Mouse (Mus musculus) adrenal gland, postnatal 25 days (tissue): ENCODE results near the gene Wdr90. TPM values are rescaled to one million over a fixed set of nuclear protein-coding genes. Genes with fewer than 3 reads are reported as not detected.

ENCODE experiments used
- DNase-seq: peaks from one replicate; pipeline ENCODE4 v3.0.0; 2021; ENCODE audit warnings: mixed read lengths
- long read RNA-seq: library from polyadenylated mRNA; stranded (forward); transcript quantifications from one replicate; pipeline ENCODE4 v2.0.0, GENCODE M21; 2021
- total RNA-seq: library from RNA; stranded (reverse); gene quantifications from 2 replicates; pipeline ENCODE4 v1.2.3, GENCODE M21; 2021

Wdr90 gene
- 26.7 and 28.0 TPM in 2 replicates for total RNA-seq
- long read RNA-seq, partial matches to known transcripts: 5 of 7 reads
- long read RNA-seq, other reads (novel, unspliced or antisense): 2 of 7 reads

DNA sequence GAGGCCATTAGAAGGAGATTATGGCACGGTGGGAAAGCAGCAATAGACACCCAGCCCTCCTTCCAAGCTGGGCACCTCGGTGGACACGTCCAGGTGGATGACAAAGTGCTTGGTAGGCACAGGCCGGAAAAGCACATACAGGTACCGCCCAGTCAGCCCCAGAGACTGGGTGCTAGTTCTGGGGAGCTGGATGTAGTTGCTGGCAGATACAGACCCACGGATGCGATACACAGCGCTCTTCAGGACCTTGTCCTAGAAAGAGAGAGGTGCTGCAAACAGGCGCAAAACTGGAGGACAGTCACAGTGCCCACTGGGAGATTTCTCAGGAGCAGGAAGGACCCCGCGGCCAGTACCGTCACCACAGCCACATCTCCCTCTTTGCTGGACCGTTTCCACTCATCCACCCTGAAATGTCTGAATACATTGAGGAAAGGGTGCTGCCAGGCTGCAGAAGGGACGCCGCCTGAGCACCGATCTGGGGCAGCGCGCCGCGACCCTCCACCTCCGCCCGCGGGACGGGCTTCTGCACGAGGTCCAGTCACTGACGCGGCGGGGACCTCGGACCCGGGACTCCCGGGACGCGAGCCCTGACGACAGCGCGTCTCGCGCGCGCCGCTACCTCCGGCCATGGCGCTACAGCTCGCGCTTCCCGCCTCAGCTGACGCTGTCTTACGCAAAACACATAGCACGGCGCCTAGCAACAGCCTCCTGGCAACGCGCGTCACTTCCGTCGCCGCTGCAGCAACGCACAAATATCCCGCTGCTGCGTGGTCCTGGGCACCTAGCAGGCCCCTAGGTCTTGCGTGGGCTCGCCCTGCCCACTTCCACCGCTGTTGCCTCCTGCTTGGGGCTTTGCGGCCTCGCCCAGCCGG lies at the start of gene Wdr90:
Gene Wdr90 (minus strand): TSS at position 670 of the 872 bp plus-strand sequence.
- peak; percentile 91 for DNase-seq

DNA sequence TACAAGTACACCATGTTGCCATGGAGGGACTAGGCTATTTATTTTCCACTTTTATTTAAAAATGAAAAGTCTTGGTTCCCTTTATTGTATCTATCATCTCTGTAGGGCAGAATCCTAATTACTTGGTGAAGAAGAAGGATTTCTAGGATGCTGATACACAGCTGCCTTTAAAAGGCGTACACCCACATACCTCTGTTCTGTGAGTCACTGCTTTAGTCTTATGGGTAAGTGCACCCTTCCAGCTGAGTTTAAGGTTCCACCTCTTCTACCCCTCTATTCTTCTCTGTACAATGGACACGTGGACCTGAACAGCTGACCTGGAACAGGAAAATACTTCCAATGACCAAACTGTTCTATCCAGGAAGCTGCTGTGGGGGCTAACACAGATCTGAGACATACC lies 46.3 kb upstream of the Wdr90 start:
- no peak for DNase-seq

- DNase-seq: no peak
These were observed 41.8 kb upstream of the Wdr90 start for GRCm38 (mm10) chr17:25903061-25903460.

DNA sequence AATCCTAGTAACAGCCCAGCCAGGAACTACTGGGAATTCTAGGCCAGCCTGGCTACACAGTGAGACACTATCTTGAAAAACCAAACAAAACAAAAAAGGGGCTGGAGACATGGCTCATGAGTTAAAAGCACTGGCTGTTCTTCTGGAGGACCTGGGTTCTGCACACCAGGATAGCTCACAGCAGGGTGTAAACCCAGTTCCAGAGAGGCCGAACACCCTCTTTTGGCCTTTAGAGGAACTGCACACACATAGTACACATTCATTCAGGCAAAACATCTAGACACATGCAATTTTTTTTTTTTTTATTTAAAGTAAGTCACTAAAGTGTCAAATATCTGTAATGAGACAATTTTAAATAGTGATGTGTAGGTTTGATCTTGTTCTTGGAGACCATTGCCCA lies 38.9 kb upstream of the Wdr90 start:
- DNase-seq: no peak

DNA sequence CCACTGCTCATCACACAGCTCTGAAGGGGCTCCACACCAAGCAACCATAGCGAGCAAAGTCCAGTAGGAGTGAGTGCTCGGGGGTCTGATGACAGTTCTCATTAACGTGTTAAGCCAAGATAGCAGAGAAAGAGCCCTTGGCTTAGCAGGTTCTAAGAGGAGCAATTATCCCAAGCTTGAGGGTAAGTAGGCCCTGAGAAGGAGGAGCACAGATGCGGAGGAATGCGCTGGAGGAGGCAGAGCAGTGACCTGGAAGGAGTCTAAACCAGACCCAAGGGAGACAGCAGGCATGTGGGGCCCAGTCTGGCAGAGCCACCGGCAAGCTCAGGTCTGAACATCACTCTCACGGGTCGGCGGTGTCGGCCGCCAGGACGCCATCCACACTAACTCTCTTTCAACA lies 34.6 kb upstream of the Wdr90 start:
- no peak for DNase-seq

DNA sequence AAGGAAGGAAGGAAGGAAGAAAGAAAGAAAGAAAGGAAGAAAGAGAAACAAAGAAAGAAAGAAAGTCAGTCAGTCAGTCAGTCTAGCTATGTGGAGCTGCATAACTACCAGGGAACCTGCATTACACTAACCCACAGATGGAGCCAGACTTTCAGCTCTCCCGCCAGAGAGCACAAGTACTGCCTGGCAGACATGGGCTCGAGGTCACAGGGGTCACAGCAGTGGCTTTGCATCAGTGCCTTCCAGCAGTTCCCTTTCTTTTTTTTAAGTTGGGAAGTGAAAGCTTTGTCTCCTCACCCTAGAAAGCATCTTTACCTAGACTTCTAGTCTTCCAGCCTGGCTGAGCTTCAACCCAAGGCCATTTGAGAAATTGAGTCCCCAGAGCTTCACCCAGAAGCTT lies 34.1 kb upstream of the Wdr90 start:
- no peak for DNase-seq

DNA sequence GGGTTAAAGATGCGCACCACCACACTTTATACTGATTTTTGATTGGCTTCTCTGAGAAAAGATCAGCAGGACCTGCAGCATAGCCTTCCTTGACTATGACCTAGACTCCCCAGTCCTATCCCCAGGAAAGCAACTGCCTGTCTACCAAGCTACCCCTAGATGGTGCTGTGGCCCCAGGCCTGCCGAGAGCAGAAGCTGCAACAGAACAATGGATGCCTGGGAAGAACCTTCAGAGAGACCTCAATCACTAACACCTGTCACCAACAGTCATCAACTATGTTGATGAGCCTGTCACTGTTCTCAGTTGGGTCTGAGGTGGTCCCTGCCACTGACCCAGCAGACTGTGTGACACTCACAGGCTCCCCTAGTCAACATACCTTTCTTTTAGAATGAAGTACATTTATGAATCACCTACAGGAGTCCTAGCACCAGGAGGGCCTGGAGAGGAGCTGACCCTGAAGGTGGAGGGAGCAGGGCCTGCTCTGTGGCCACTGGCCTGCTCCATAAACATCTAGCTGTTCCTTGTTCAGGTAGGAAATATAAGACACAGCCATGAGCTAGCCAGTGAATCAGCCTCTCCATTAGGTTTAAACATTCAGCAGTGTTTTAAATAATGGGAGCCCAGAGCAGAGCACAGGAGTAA lies 32.8 kb upstream of the Wdr90 start:
- DNase-seq: peak; percentile 76

DNA sequence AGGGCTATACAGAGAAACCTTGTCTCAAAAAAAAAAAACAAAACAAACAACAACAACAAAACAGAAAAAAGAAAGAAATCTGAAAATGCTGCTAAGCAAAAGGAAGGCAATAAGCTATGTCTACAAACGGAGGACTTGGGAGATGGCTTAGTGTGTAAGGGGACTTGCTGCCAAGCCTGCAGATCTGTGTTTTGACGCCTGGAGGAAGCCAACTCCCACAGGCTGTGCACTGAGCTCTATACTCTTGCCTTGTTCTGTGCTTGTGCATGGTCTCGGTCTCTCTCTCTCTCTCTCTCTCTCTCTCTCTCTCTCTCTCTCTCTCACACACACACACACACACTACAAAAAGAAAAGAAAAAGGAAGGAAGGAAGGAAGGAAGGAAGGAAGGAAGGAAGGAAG lies 27.5 kb upstream of the Wdr90 start:
- DNase-seq: no peak

- no peak for DNase-seq
These were observed 26.2 kb upstream of the Wdr90 start for GRCm38 (mm10) chr17:25887467-25887866.

DNA sequence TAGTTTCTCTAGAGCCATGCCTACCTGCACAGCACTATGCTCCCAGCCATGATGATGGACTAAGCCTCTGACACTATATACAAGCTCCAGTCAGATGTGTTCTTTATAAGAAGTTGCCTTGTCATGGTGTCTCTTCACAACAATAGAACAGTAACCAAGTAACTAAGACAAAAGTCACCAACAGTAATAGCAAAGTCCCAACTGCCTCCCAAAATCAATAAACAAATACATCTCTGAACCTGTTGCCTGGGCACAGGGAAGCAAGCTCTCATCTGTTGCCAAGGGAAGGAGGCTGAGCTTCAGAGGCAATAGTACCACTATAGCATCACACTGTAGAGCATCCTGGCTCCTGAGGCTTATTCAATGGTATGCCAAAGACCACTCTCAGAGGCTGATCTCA lies 25.5 kb upstream of the Wdr90 start:
- DNase-seq: no peak

DNA sequence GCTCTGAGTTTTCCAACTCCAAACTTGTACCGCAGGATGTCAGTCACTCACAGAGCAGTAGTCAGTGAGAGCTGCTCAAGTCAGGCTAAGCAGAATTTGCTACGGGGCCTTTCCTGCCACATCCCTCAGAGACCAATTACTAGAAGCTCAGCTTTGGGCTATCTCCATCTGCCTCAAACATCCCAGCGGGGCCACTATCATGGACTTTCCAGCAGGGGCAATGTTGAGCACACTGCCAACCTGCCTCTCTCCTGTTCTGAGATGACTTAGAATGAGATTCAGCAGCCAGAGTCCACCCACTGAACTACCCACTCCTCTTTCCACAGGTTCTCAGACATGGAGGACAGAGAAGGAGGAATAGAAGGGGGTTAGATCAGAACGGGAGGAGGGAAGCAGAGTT lies 24.3 kb upstream of the Wdr90 start:
- no peak for DNase-seq

DNA sequence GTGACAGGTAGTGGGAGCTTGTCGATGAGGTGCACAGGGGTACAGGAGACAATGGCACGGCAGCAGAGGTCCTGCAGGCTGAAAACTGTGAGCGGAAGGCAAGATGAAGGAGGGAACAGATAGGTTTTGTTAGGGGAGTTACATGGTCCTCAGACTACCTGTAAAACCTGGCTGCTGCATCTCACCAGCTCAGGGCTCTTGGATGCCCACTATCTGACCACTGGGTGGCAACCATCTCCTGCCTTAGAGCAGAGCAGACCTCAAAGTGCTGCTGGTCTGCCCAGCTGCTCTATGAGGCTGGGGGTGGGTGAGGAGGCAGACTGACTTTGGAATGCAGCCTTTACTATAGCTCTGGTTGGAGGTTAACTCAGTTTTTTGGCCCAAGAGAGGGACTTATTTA lies 22.5 kb upstream of the Wdr90 start:
- no peak for DNase-seq

DNA sequence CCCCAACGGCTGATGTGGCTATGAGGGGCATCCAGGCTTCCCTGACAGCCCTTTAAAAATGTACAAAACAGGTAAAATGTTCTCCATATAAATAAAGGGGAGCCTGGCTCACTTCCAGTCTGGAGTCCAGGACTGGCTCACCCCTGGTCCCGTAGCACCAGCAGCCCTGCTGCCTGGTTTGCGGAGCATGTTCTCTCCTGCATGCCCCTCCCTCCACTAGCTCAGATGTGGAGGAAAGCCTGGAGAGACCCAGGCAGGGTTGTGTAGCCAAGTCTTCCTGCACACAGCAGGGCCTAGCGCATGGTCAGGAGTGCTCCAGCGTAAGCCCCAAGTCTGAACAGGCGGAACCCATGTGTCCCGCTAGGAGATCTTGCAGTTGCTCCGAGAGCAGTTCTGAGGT lies 22.0 kb upstream of the Wdr90 start:
- DNase-seq: no peak

DNA sequence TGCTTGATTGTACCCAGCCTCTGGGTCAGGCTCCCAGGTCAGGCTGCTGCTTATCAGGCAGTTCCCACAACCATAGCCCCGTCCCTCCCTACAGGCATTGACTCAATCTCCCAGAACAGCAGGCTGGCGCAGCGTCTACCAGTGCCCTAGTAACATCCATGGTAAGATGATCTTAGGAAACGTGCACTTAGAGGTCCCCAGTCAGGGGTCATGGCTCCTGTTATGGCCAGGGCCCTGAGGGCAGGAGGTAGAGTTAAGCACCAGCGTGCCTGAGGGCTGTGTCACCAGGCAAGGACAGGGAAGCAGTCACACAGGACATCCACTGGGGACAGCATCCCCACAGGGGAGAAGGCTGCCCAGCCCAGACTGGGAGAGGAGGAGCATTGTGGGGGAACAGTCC lies 21.0 kb upstream of the Wdr90 start:
- DNase-seq: no peak

DNA sequence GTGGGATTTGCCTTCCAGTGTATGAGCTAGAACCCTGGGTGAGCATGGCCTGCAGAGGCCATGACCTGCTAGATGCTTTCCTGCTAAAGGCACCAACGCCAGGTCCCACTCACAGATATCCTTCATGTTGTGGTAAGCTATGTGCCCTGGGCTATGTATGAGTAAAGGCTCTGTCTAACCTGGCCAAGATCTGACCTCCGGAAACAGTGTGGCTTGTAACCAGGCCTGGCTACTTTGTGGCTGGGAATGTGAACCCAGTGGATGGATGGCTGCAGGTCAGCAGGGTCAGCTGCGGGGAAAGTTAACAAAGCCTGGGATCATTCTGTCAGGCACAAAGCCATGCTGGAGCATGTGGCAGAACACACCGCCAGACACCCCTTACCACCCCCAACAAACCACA lies 20.4 kb upstream of the Wdr90 start:
- no peak for DNase-seq

- DNase-seq: no peak
These were observed 19.8 kb upstream of the Wdr90 start for GRCm38 (mm10) chr17:25880913-25881641.

GRCm38 (mm10) chr17:25880196-25880910 lies 19.1 kb upstream of the Wdr90 start, which contains the start of gene Wfikkn1:
Gene Wfikkn1 (minus strand): TSS chr17:25880858.
- no peak for DNase-seq

DNA sequence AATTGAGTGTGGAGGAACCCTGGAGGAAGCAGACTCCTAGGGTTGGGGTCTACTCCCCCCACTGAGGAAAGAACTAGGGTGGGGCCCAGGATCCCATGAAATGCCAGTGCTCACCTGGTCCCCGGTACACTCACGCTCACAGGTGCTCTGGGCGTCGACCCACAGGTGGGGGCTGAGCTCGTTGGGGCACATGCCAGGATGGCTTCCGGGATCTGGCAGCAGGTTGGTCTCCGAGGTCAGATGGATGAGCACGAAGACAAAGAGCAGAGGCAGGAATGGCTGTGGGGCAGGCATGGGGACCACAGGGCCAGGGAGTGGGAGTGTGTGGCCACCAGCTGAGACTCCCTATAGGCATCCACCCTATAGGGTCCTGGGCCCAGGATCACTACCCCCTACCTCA lies 18.4 kb upstream of the Wdr90 start:
- DNase-seq: no peak

DNA sequence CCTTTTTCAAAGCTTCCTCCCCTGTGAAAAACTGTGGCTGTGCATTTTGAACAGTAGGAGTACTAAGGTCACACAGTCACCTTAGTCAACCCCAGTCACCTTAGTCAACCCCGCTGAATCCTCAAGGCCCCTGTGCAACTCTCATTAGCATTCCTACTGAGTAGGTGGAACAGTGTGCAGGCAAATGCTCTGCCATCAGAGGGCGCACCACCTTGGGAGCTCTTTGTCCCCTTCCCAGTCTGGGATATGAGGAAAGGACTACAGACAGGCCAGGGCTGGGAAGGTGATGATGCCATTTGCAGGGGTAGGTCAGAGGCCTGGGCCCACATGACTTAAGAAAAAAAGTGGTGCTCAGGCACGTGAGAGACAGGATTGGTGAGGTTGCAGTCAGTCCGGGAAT lies 18.0 kb upstream of the Wdr90 start:
- peak; percentile 61 for DNase-seq

GRCm38 (mm10) chr17:25878611-25879180 lies 17.4 kb upstream of the Wdr90 start:
- DNase-seq: no peak

DNA sequence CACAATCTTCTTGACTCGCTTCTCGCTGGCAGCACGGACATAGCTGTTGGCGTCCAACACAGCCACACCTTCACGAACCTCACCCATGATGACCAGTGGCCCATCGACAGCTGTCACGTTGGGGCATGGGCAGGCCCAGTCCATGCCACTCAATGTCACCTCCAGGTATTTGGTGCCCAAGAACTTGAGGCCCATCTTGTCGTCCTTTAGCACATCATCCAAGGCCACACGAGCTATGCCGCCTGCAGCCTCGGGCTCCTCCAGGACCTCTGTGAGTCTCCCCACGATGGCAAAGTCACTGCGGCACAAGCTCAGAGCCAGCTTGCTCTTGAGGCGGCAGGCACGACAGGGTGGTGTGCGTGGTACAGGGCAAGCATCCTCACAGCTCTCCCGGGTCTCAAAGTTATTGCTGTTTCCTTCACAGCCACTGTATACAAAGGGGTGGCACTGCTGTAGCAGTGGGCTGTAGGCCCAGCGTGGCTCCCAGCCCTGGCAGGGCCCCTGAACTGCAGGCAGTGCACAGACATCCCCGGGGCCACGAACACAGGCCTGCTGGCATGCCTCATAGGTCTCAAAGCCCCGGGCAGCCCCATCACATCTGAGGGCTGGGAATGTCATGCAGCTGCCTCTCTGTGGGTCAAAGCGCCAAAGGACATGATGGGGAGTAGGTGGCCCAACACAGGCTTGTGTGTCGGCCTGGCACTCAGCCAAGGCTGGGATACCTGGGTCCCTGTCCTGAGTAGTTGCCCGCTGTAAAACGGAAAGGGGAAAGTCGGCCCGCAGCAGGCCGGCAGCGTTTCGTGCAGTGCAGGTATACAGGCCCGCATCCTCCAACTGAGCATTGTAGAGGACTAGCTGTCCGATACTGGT lies 16.7 kb upstream of the Wdr90 start:
- DNase-seq: no peak
